Mouse (Mus musculus): ENCODE measurements around the gene Ldhal6b.

GRCm38 (mm10) chr17:5412301-5412700 is 6.3 kb downstream of the Ldhal6b start:
- TF ChIP-seq FLI1 (IDR thresholded peaks at IDR 0.05; ENCODE audit: low read length) (no peak), GATA1 (IDR thresholded peaks at IDR 0.05; ENCODE audit: borderline replicate concordance, low read length) (no peak)

Data from megakaryocyte, embryonic 14.5 days (primary cell).